Mouse (Mus musculus) cerebellum, adult 2 months (tissue): ENCODE data around the gene Sdk1. TPM values are rescaled to one million over a fixed set of nuclear protein-coding genes. Genes with fewer than 3 reads are reported as not detected.

Experiments
- DNase-seq, 2 experiments: peaks; one replicate each; pipeline ENCODE4 v3.0.0; 2021
- H3K27ac ChIP-seq: fragments of 200-500 bp; 2 replicates; pipeline ENCODE4 v1.5.1; 2012; ENCODE audit warnings: low read length, control low read depth, inconsistent platforms; ENCODE audit not compliant: insufficient read depth
- H3K27me3 ChIP-seq: fragments of 200-500 bp; 2 replicates; pipeline ENCODE4 v1.6.1; 2012; ENCODE audit warnings: inconsistent platforms, mild to moderate bottlenecking, low read length, moderate library complexity; ENCODE audit not compliant: control insufficient read depth, insufficient read depth
- H3K4me1 ChIP-seq: fragments of 200-500 bp; 2 replicates; pipeline ENCODE4 v1.6.1; 2011; ENCODE audit warnings: low read length; ENCODE audit not compliant: control insufficient read depth, insufficient read depth
- H3K4me3 ChIP-seq: fragments of 200-500 bp; replicated peaks from 2 replicates; pipeline ENCODE3; 2011; ENCODE audit warnings: mild to moderate bottlenecking, low read depth, low read length, control low read depth; ENCODE audit not compliant: insufficient read depth
- CTCF ChIP-seq: fragments of 200-500 bp; IDR thresholded peaks from 2 replicates; pipeline ENCODE4 v1.5.1; 2011; ENCODE audit warnings: low read depth, mild to moderate bottlenecking, control low read depth, low read length, moderate library complexity, borderline replicate concordance; ENCODE audit not compliant: insufficient read depth
- POLR2A ChIP-seq: fragments of 200-500 bp; IDR thresholded peaks from 2 replicates; pipeline ENCODE4 v1.6.1; 2011; ENCODE audit warnings: low read length, control low read depth, borderline replicate concordance; ENCODE audit not compliant: insufficient read depth
- WGBS: fragments of 180-500 bp; shearing (Covaris S2); methylation state at CpG from one replicate; pipeline ENCODE4 v1.1.7; 2018; 5-methylcytosine and 5-hydroxymethylcytosine counted together
- polyA plus RNA-seq: library from polyadenylated mRNA; depleted of rRNA; stranded (reverse); fragments of >200 nt; gene quantifications from 2 replicates; pipeline ENCODE4 v1.2.3, GENCODE M21; 2012

The Sdk1 gene
- polyA plus RNA-seq, 1 experiment = 1.5 TPM

DNA sequence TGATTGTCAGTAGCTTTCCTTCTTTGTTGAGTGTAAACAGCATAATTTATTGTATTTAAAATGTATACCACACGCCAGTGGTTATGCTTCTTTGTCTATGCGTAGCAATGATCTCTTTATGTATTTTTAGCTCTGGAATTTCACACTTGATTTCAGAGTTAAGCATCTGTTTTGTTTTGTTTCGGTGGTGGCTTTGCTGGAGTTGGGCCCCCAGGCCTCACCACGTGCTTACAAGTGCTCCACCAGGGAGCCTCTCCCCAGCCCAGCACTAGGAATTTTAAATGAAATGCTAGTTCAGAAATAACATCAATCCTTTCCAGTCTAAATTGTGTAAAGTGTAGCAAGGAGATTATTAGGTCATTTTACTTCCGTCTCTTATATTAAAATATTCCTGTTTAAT is 227.5 kb downstream of the Sdk1 start:
- no peak overlapping the region for H3K4me3 ChIP-seq
- WGBS = 85% methylated on average over 5 of the region's 5 CpGs

DNA sequence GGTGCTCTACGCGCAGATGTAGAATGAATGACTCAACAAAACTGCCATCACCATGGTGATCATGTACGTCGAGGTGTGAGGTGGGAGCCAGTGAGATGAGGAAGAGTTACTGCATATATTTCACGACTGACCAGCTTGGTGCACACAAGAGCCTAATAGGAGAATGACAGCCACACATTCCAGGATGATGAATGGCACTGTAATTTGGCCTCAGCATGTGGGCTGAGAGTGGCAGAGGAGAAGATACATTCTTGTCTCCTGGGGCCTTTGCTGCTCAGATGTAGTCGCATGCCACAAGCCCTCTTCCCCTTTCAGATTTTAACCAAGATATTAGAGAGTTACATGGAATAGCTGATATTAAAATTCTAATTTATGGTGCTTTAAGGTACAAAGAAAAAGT is 264.0 kb downstream of the Sdk1 start:
- DNase-seq = no peak
- no peak overlapping the region for H3K4me3 ChIP-seq
- no peaks in the 10 kb centered on the region; the same call in 1 of the 2 replicates for H3K27me3 ChIP-seq
- H3K27ac ChIP-seq = no peak overlapping the region
- 65% methylated on average over 6 of the region's 6 CpGs for WGBS
- no peaks in the 10 kb centered on the region; the same call in 1 of the 2 replicates for H3K4me1 ChIP-seq
- TF ChIP-seq CTCF (no peak), POLR2A (no peak)

More for the DNA sequence above, 227.5 kb downstream of the Sdk1 start:
- no peak for DNase-seq
- Histone ChIP-seq H3K4me1 (no peaks in the 10 kb centered on the region), H3K27ac (no peak overlapping the region), H3K27me3 (no peaks in the 10 kb centered on the region)
- no peak for TF ChIP-seq POLR2A
- TF ChIP-seq CTCF = no peak

DNA sequence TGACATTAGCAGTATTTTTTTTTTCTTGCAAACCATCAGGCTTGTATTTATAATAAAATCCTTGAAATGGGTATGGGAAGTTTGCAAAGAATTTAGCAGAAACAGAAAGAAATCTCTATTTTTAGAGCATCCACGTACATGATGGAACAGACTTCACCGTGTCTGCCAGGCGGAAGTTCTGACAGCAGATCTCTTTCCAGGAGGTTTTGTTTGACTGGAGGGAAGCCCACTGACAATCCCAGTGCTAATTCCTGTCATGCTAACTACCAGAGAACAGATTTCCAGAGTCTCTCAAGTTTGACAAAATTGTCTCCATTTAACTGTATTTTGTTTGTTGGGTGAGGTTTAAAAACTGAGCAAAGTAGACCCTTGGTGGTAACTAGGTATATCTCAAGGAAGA is 265.1 kb downstream of the Sdk1 start:
- 39% methylated on average over 3 of the region's 3 CpGs for WGBS
- no peak for DNase-seq
- no peaks in the 10 kb centered on the region; the same call in 1 of the 2 replicates for H3K4me1 ChIP-seq
- no peak overlapping the region for H3K4me3 ChIP-seq
- no peaks in the 10 kb centered on the region; the same call in 1 of the 2 replicates for H3K27me3 ChIP-seq
- H3K27ac ChIP-seq = no peak overlapping the region
- TF ChIP-seq POLR2A = no peak
- TF ChIP-seq CTCF = no peak

DNA sequence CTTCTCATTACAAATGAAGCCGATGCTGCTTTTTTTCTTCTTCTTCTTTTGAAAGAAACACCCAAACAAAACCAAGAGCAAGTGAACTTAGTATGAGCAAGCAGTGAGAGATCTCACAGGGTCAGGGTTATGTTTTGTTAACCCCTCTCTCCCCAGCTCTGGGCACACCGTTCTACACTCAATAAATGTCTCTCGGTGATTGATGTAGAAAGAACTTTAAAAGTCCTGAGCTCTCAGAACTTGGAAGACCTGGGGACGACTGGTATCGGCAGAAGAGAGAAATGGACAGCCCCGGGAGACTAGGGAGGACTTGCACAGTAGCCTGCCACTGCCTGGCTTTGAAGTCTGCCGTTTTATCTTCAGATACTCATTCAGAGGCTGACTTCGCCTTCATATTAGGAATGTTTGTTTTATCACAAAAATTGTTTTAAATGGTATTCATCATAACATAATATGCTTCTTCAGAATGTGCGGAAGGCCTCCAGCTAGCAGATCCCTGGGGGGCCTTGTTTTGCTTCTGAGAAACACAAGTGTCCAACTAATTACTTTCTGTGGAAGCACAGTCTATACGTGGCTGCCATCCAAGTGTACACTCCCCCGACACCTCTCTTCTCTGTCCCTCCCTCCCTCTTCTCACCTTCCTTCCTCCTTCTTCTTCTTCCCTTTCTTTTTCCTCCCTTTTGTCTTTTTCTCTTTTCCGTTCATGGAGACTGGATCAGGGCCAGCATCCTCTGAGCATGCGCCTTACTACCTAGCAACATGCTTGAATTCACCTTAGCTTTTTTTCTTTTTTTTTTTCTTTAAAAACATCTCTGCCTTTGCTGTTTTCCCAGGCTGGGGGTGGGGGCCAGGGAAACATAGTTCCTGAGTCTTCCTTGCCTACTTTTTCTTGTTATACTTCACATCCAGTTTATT is 283.8 kb downstream of the Sdk1 start:
- DNase-seq = no peak
- Histone ChIP-seq H3K27me3 (no peaks in the 10 kb centered on the region), H3K27ac (no peak overlapping the region), H3K4me1 (no peaks in the 10 kb centered on the region), H3K4me3 (peak overlapping the region; percentile 32)
- WGBS = 34% methylated on average over 13 of the region's 13 CpGs
- TF ChIP-seq CTCF (no peak), POLR2A (no peak)

DNA sequence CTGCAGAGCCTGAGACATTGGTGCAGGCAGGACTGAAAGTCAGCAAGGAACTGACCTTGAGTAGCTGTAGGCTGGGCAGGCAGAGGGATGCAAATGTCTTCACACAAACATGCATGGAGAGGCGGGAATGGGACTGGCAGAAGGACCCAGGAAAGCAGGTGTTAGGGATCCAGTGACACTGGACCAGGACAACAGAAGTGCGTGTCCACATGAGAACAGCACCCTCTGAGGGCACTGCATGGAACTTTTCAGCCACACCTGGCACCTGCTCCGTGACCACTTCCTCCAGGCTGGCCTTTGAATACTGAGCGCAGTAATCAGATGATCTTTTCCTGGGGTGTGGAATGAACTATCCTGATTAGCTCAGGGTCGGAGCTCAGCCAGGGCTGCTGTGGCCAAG is 298.9 kb downstream of the Sdk1 start:
- Histone ChIP-seq H3K27me3 (no peaks in the 10 kb centered on the region), H3K27ac (no peak overlapping the region), H3K4me1 (no peaks in the 10 kb centered on the region), H3K4me3 (no peak overlapping the region)
- no peak for DNase-seq
- TF ChIP-seq CTCF = no peak
- WGBS = 78% methylated on average over 5 of the region's 5 CpGs

DNA sequence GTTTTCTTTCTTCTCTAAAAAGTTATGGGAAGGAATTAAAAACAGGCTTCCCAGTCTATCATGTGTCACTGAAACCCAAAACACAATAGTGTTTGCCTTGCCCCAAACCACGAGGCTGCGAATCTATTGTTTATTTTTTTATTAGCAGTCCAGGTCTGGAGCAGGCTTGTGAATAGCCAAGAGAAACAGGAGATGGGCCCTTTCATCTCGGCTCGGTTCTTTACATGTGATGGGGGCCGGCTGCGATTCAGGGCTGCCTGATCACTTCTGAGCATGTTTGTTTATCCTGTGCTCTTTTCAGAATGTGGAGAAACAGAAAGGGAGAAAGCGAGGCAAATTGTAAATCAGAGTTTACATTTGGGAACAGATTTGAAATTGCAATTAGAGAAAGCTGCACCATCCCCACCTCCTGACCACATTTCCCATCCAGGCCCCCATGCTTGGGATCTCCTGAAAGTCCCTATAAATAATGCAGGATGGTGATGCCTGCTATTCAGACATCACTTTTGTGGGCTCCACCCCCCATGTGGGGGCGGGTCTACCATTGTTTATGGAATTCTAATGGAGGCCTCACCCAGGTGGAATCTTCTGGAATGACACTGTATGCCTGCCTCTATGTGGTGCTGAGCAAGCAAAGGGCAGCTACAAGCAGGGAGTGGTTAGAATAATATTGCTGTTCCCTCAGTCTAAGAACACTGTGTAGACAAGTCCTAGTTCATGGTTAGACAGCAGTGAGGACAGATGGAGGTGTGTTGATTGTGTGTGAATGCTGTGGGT is 301.8 kb downstream of the Sdk1 start:
- no peak overlapping the region for H3K27ac ChIP-seq
- no peak for DNase-seq
- no peak for TF ChIP-seq CTCF
- TF ChIP-seq POLR2A = no peak
- WGBS = 61% methylated on average over 8 of the region's 8 CpGs
- H3K4me1 ChIP-seq = no peaks in the 10 kb centered on the region
- no peak overlapping the region for H3K4me3 ChIP-seq
- no peaks in the 10 kb centered on the region for H3K27me3 ChIP-seq

DNA sequence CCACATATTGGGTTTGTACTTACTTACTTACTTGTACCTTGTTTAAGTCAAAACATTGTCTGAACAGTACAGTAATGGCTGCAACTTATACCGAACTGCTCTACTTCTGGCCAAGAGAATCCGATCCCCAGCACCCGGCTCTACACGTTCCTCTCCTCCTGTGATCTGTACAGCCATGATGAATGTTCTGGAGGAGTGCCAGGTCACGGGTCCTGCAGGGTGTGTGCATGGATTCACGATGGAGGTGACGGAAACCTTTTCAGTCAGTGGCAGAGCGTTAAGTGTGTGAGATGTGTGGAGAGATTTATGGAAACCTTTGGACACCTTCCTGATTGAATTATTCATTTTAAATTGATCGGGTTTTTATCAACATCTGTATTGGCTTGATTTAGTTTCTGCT is 312.2 kb downstream of the Sdk1 start:
- no peak for DNase-seq
- Histone ChIP-seq H3K4me3 (no peak overlapping the region), H3K4me1 (no peaks in the 10 kb centered on the region; the same call in 1 of the 2 replicates), H3K27ac (no peak overlapping the region), H3K27me3 (no peaks in the 10 kb centered on the region; the same call in 1 of the 2 replicates)
- TF ChIP-seq POLR2A (no peak), CTCF (no peak)
- WGBS = 61% methylated on average over 9 of the region's 9 CpGs

DNA sequence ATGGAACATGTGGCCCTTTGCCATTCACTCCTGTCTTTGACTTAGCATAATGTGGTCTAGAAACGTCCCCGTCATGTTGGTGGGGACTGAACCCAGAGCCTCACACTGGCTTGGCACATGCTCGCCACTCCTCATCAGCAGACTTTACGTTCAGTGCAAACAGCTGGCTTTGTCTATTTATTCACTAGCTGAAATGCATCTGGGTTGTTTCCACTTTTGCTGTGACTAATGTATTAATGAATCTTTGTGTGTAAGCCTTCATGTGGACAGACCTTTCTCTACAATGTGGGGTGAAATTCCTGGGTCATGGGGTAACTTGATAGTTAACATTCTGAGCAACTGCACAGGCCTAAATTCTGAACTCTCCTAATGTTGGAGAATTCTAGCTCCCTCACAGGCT is 317.4 kb downstream of the Sdk1 start:
- H3K27me3 ChIP-seq = no peaks in the 10 kb centered on the region; the same call in 1 of the 2 replicates
- H3K4me1 ChIP-seq = no peaks in the 10 kb centered on the region
- H3K27ac ChIP-seq = no peak overlapping the region
- no peak for DNase-seq
- no peak overlapping the region for H3K4me3 ChIP-seq
- WGBS = 90% methylated on average over 4 of the region's 4 CpGs
- no peak for TF ChIP-seq POLR2A
- TF ChIP-seq CTCF = no peak
